Mouse (Mus musculus) neural tube, embryonic 12.5 days (tissue): ENCODE data around the gene Slc6a20b. TPM values are rescaled to one million over a fixed set of nuclear protein-coding genes. Genes with fewer than 3 reads are reported as not detected.

Experiments
- ATAC-seq: fragments of 200-750 bp; cut with Nextera tagmentation; 2 replicates; pipeline ENCODE4 v1.8.0; 2017; ENCODE audit warnings: low read depth, mild to moderate bottlenecking, moderate TSS enrichment, moderate library complexity; ENCODE audit not compliant: low FRiP score
- H3K27ac ChIP-seq: fragments of 300-500 bp; sonication (generic); 2 replicates; pipeline ENCODE4 v1.5.1; 2016
- H3K27me3 ChIP-seq: fragments of 300-500 bp; sonication (generic); replicated peaks from 2 replicates; pipeline ENCODE4 v1.6.1; 2016; ENCODE audit warnings: mild to moderate bottlenecking
- H3K36me3 ChIP-seq: fragments of 300-500 bp; sonication (generic); 2 replicates; pipeline ENCODE4 v1.6.1; 2016; ENCODE audit warnings: mild to moderate bottlenecking
- H3K4me1 ChIP-seq: fragments of 300-500 bp; sonication (generic); 2 replicates; pipeline ENCODE4 v1.6.1; 2016
- H3K4me2 ChIP-seq: fragments of 300-500 bp; sonication (generic); replicated peaks from 2 replicates; pipeline ENCODE4 v1.6.1; 2016; ENCODE audit warnings: mild to moderate bottlenecking
- H3K4me3 ChIP-seq: fragments of 300-500 bp; sonication (generic); 2 replicates; pipeline ENCODE4 v1.5.1; 2016
- H3K9ac ChIP-seq: fragments of 300-500 bp; sonication (generic); 2 replicates; pipeline ENCODE4 v1.6.1; 2016; ENCODE audit warnings: mild to moderate bottlenecking
- H3K9me3 ChIP-seq: fragments of 300-500 bp; sonication (generic); 2 replicates; pipeline ENCODE4 v1.6.1; 2016; ENCODE audit warnings: mild to moderate bottlenecking
- WGBS: fragments of 180-500 bp; shearing (Covaris S2); methylation state at CpG from one replicate; pipeline ENCODE4 v1.1.7; 2016; 5-methylcytosine and 5-hydroxymethylcytosine counted together
- polyA plus RNA-seq: library from polyadenylated mRNA; unstranded; fragments of >200 nt; fragmentation: Nextera tagmentation; extraction: Ambion mirVana; gene quantifications from 2 replicates; pipeline ENCODE4 v1.2.1, GENCODE M21; 2016

The Slc6a20b gene
- polyA plus RNA-seq, 1 experiment from 2014 or later = 0.22 TPM

- H3K27me3 ChIP-seq = no peaks in the 10 kb centered on the region
- no peak overlapping the region for H3K4me3 ChIP-seq
- ATAC-seq = no peak
- no peak overlapping the region for H3K4me2 ChIP-seq
- H3K9me3 ChIP-seq = no peaks in the 10 kb centered on the region
- no peak overlapping the region for H3K27ac ChIP-seq
- H3K36me3 ChIP-seq = peaks cover 54% of the 10 kb centered on the region
- WGBS = 8% methylated on average over 3 of the region's 3 CpGs
- no peaks in the 10 kb centered on the region for H3K4me1 ChIP-seq
- no peak overlapping the region for H3K9ac ChIP-seq
Observed at GRCm38 (mm10) chr9:123554599-123554998, 77.8 kb downstream of the Slc6a20b start.

Other genes with a start within 250 kb of the Slc6a20b start
- 35.6 and 37.3 TPM in 2 replicates for gene Limd1, start 153.9 kb downstream of the Slc6a20b start, polyA plus RNA-seq
- gene Sacm1l, start 102.8 kb downstream of the Slc6a20b start, polyA plus RNA-seq = 48.8 and 49.9 TPM in 2 replicates
- gene Ccr9, start 45.9 kb upstream of the Slc6a20b start, polyA plus RNA-seq = 0.08 and 0.15 TPM in 2 replicates
- 1.2 and 1.3 TPM in 2 replicates for gene Slc6a20a, start 46.3 kb upstream of the Slc6a20b start, polyA plus RNA-seq
- gene Lztfl1, start 85.1 kb upstream of the Slc6a20b start, polyA plus RNA-seq = 49.9 and 54.9 TPM in 2 replicates
- 0.20 TPM in 1 of 2 replicates, not detected in the other for gene Cxcr6, start 173.9 kb upstream of the Slc6a20b start, polyA plus RNA-seq
- 9.1 and 9.6 TPM in 2 replicates for gene Fyco1, start 219.3 kb upstream of the Slc6a20b start, polyA plus RNA-seq
- not detected in 2 replicates for gene Xcr1, start 229.5 kb upstream of the Slc6a20b start, polyA plus RNA-seq